Mouse (Mus musculus): ENCODE measurements around the gene Olfr1006. TPM values are rescaled to one million over a fixed set of nuclear protein-coding genes. Genes with fewer than 3 reads are reported as not detected.
"Not testable (repeated sequence)": the region's sequence is repeated elsewhere in the genome, so short reads cannot be mapped to it uniquely, and the experiment has no call there.

The Olfr1006 gene
- total RNA-seq (2014; rRNA removed) (not detected in 2 replicates), polyA plus RNA-seq (2015; fragmentation: Nextera tagmentation; extraction: Ambion mirVana) (not detected in 2 replicates)

GRCm38 (mm10) chr2:85678667-85679066, at the start of gene Olfr1006:
Olfr1006 (minus strand) TSS chr2:85678767.
- ATAC-seq = no peak
- no peaks in the 10 kb centered on the region for H3K9me3 ChIP-seq (ENCODE audit: low read length)
- H3K4me3 ChIP-seq (ENCODE audit: low read length) = no peak within 1 kb of the TSS
- no peaks in the 10 kb centered on the region for H3K27me3 ChIP-seq (ENCODE audit: insufficient read depth, low read length)
- no peaks in the 10 kb centered on the region for H3K36me3 ChIP-seq (ENCODE audit: insufficient read depth, low read length)
- H3K4me1 ChIP-seq (ENCODE audit: insufficient read depth, low read length) = no peaks in the 10 kb centered on the region
- no peak within 1 kb of the TSS for H3K27ac ChIP-seq
- H3K9ac ChIP-seq (replicated peaks; ENCODE audit: low read length) = no peak within 1 kb of the TSS
- TF ChIP-seq CTCF (IDR thresholded peaks at IDR 0.05; ENCODE audit: low read depth) = no peak
- DNase-seq (ENCODE audit: low spot score) = no peak
- H3K4me2 ChIP-seq (ENCODE audit: low read depth, low read length) = no peak within 1 kb of the TSS

GRCm38 (mm10) chr2:85725793-85726192, 47.2 kb upstream of the Olfr1006 start:
- peak; percentile 81 for TF ChIP-seq CTCF (IDR thresholded peaks at IDR 0.05; ENCODE audit: low read depth)
- no peak overlapping the region for H3K27ac ChIP-seq
- peak; percentile 73 for DNase-seq (ENCODE audit: low spot score)
- H3K4me2 ChIP-seq (ENCODE audit: low read depth, low read length) = no peak overlapping the region
- no peaks in the 10 kb centered on the region for H3K27me3 ChIP-seq (ENCODE audit: insufficient read depth, low read length)
- H3K4me3 ChIP-seq (ENCODE audit: low read length) = no peak overlapping the region
- no peak overlapping the region for H3K9ac ChIP-seq (replicated peaks; ENCODE audit: low read length)
- no peaks in the 10 kb centered on the region for H3K9me3 ChIP-seq (ENCODE audit: low read length)
- H3K4me1 ChIP-seq (ENCODE audit: insufficient read depth, low read length) = no peaks in the 10 kb centered on the region
- WGBS = 12% methylated on average over 3 of the region's 3 CpGs
- ATAC-seq = 0 out of 2 replicates have a peak, but pooled peaks have one; percentile 40
- H3K36me3 ChIP-seq (ENCODE audit: insufficient read depth, low read length) = no peaks in the 10 kb centered on the region

GRCm38 (mm10) chr2:85715119-85715518, 36.6 kb upstream of the Olfr1006 start, which contains the start of gene Olfr1009:
Olfr1009 (plus strand) TSS chr2:85715419.
- Histone ChIP-seq H3K27me3 (ENCODE audit: insufficient read depth, low read length) (no peaks in the 10 kb centered on the region), H3K4me2 (ENCODE audit: low read depth, low read length) (no peak within 1 kb of the TSS), H3K27ac (no peak within 1 kb of the TSS), H3K9me3 (ENCODE audit: low read length) (no peaks in the 10 kb centered on the region), H3K4me3 (ENCODE audit: low read length) (no peak within 1 kb of the TSS), H3K36me3 (ENCODE audit: insufficient read depth, low read length) (no peaks in the 10 kb centered on the region), H3K9ac (replicated peaks; ENCODE audit: low read length) (no peak within 1 kb of the TSS), H3K4me1 (ENCODE audit: insufficient read depth, low read length) (no peaks in the 10 kb centered on the region)
- DNase-seq (ENCODE audit: low spot score) (no peak), ATAC-seq (no peak)
- TF ChIP-seq CTCF (IDR thresholded peaks at IDR 0.05; ENCODE audit: low read depth) = no peak
- 91% methylated on average over 1 of the region's 1 CpGs for WGBS

- Histone ChIP-seq H3K9me3 (ENCODE audit: low read length) (no peaks in the 10 kb centered on the region), H3K4me1 (ENCODE audit: insufficient read depth, low read length) (no peaks in the 10 kb centered on the region), H3K27ac (no peak overlapping the region), H3K4me2 (ENCODE audit: low read depth, low read length) (no peak overlapping the region), H3K9ac (replicated peaks; ENCODE audit: low read length) (no peak overlapping the region), H3K27me3 (ENCODE audit: insufficient read depth, low read length) (no peaks in the 10 kb centered on the region), H3K36me3 (ENCODE audit: insufficient read depth, low read length) (no peaks in the 10 kb centered on the region), H3K4me3 (ENCODE audit: low read length) (no peak overlapping the region)
- 29% methylated on average over 1 of the region's 1 CpGs for WGBS
- no peak for ATAC-seq
- no peak for DNase-seq (ENCODE audit: low spot score)
- no peak for TF ChIP-seq CTCF (IDR thresholded peaks at IDR 0.05; ENCODE audit: low read depth)
Observed at GRCm38 (mm10) chr2:85711159-85711558, 32.6 kb upstream of the Olfr1006 start.

GRCm38 (mm10) chr2:85710680-85711079, 32.1 kb upstream of the Olfr1006 start:
- H3K27me3 ChIP-seq (ENCODE audit: insufficient read depth, low read length); H3K4me3 ChIP-seq (ENCODE audit: low read length); H3K36me3 ChIP-seq (ENCODE audit: insufficient read depth, low read length); DNase-seq (ENCODE audit: low spot score); H3K27ac ChIP-seq; H3K9ac ChIP-seq (replicated peaks; ENCODE audit: low read length); H3K4me2 ChIP-seq (ENCODE audit: low read depth, low read length); H3K9me3 ChIP-seq (ENCODE audit: low read length); H3K4me1 ChIP-seq (ENCODE audit: insufficient read depth, low read length); ATAC-seq: not testable (repeated sequence)
- WGBS = 76% methylated on average over 2 of the region's 2 CpGs

- H3K4me3 ChIP-seq (ENCODE audit: low read length) = no peak within 1 kb of the TSS
- no peak within 1 kb of the TSS for H3K4me2 ChIP-seq (ENCODE audit: low read depth, low read length)
- H3K27ac ChIP-seq = no peak within 1 kb of the TSS
- no peaks in the 10 kb centered on the region for H3K27me3 ChIP-seq (ENCODE audit: insufficient read depth, low read length)
- H3K9me3 ChIP-seq (ENCODE audit: low read length) = no peaks in the 10 kb centered on the region
- H3K9ac ChIP-seq (replicated peaks; ENCODE audit: low read length) = no peak within 1 kb of the TSS
- no peak for ATAC-seq
- no peaks in the 10 kb centered on the region for H3K36me3 ChIP-seq (ENCODE audit: insufficient read depth, low read length)
- no peak for TF ChIP-seq CTCF (IDR thresholded peaks at IDR 0.05; ENCODE audit: low read depth)
- no peaks in the 10 kb centered on the region for H3K4me1 ChIP-seq (ENCODE audit: insufficient read depth, low read length)
- DNase-seq (ENCODE audit: low spot score) = no peak
Observed at GRCm38 (mm10) chr2:85689131-85689530, 10.6 kb upstream of the Olfr1006 start, which contains the start of gene Olfr1008. Olfr1008 (plus strand) TSS chr2:85689431.

- not testable (repeated sequence) for H3K9ac ChIP-seq (replicated peaks; ENCODE audit: low read length); ATAC-seq; H3K4me1 ChIP-seq (ENCODE audit: insufficient read depth, low read length); H3K4me3 ChIP-seq (ENCODE audit: low read length); H3K9me3 ChIP-seq (ENCODE audit: low read length); H3K27me3 ChIP-seq (ENCODE audit: insufficient read depth, low read length); H3K27ac ChIP-seq; DNase-seq (ENCODE audit: low spot score); H3K36me3 ChIP-seq (ENCODE audit: insufficient read depth, low read length); H3K4me2 ChIP-seq (ENCODE audit: low read depth, low read length)
Observed at GRCm38 (mm10) chr2:85664355-85664754, 14.2 kb downstream of the Olfr1006 start, which contains the start of gene Olfr154. Olfr154 (minus strand) TSS chr2:85664455.
